Mouse (Mus musculus) thymus, adult 18-20 months (tissue): ENCODE data around the gene Muc3.
A peak's percentile ranks its signal among the peaks of the same experiment; 100 is the strongest.
"Not testable (repeated sequence)": the region's sequence is repeated elsewhere in the genome, so short reads cannot be mapped to it uniquely, and the experiment has no call there.

ENCODE experiments used
- DNase-seq, 2 experiments: peaks; one replicate each; pipeline ENCODE4 v3.0.0; 2022; ENCODE audit warnings: mixed read lengths in 2 of 2

Gene Muc3

GRCm38 (mm10) chr5:137149272-137149882, at the start of gene Muc3:
Gene Muc3, minus strand, starts transcription at chr5:137149322.
- DNase-seq: not testable (repeated sequence)

- no peak for DNase-seq
Observed at GRCm38 (mm10) chr5:137194488-137195120, 45.5 kb upstream of the Muc3 start.

DNA sequence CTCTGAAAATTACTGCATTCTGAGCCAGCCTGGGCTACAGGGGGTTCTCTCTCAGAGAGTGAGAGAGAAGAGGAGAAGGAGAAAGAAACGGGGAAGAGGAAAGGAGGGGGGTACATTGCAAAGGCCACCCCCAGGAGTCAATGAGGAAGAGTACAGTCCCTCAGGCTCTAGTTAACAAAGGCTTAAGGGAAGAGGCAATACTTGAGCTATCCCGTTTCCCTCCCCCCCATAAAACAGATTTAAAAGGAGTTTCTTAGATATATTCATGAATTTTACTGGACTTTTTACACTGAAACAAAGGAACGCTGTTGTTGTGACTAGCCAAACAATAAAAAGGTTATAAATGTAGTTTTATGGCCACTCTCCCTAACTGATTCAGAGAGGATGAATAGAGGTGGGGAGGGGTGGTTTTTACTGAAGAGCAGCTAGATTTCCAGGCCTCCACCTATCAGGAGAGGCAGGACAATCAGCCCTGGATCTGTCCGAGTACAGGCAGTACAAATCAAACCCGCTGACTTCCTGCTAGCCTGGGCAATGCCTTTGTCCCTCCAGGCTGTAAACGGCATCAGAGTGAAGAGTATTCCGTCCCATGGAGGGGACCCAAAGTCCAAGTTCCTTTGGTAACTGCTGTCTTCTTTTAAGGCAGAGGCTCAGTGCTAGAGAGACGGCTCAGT, 44.3 kb upstream of the Muc3 start:
- DNase-seq: no peak

GRCm38 (mm10) chr5:137189326-137189725, 40.2 kb upstream of the Muc3 start:
- peak; percentile 50 to 52 for DNase-seq

DNA sequence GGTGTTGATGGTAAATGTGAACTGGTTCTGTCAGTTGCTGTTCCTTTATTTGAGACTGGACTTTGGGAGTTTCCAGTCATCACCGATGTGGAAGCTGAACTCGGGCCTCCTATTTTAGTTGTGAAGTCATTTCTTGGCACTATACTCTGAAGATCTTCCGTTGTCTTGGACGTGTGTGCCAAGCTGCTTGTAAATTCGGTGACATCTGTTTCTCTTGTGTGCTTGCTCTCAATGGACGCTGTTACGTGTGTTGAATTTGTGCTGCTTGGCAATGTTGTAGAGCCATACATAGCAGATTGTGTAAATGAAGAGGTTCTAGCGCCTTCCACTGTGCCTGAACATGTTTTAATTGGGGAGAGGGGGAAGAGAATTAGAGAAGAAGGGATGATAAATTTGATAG, 36.2 kb upstream of the Muc3 start:
- DNase-seq: no peak

DNA sequence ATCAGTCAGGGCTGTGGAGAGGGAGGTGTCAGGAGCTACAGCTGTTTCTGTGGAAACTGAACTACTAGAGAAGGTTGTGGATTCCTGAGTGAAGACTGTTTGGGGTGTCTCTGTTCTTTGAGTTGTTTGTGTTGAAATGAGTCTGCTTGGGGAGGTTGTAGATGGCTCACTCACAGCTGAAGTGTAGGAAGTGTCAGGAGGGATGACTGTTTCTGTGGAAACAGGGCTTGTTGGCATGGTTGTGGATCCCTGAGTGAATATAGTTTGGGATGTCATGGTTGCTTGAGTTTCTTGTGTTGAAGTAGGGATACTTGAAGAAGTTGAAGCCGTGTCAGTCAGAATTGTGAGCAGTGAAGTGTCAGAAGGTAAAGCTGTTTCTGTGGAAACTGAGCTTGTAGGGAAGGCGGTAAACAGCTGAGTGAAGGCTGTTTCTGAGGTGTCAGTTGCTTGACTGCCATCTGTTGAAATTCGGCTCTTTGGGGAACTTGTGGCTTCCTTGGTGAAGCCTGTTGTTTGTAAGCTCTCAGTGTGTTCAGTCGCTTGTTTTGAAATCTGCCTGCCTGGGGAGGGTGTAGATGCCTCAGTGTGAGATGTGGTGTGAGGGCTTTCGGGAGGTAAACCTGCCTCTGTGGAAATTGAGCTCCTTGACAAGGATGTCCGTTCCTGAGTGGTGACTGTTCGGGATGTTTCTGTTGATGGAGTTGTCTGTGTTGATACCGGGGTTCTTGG, 30.7 kb upstream of the Muc3 start:
- DNase-seq: peak in 1 of 2 experiments; percentile 25

- DNase-seq: no peak
Observed at GRCm38 (mm10) chr5:137173967-137174366, 24.8 kb upstream of the Muc3 start.

DNA sequence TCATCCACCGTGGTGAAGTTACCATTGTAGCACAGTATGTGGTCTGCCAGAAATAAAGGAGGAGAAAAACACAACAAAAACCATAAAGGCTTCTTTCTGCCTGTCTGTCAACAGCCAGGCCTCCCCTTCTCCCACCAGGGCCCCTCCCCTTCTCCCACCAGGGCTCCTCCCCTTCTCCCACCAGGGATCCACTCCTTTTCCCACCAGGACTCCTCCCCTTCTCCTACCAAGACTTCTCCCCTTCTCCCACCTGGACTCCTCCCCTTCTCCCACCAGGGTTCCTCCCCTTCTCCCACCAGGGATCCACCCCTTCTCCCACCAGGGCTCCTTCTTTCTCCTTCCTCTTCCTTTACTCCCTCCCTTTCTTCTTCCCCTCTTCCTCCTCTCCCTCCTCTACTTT, 23.5 kb upstream of the Muc3 start:
- DNase-seq: no peak

GRCm38 (mm10) chr5:137171478-137171877, 22.4 kb upstream of the Muc3 start:
- DNase-seq: no peak

GRCm38 (mm10) chr5:137170836-137171380, 21.8 kb upstream of the Muc3 start:
- DNase-seq: no peak

DNA sequence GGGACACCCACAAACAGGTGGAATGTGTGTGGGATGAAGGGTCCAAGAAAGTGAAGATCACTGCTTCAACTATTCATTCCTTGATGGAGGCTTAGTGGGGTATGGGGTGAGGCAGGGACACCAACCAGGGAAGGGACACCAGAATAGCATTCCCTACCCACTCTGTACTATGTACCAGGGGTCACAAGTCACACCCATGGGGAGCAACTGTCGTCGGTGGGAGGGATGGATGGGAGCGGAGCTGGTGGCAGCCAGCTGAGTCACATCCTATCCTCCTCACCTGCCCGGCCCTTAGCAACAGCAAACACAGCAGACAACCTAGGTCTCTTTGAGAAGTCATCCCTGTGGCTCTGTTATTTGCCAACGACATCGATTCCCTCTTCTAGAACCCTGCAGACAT, 18.4 kb upstream of the Muc3 start:
- no peak for DNase-seq

- DNase-seq: no peak
Observed at GRCm38 (mm10) chr5:137166012-137166411, 16.9 kb upstream of the Muc3 start.

GRCm38 (mm10) chr5:137161853-137162252, 12.7 kb upstream of the Muc3 start:
- no peak for DNase-seq

GRCm38 (mm10) chr5:137159461-137159860, 10.3 kb upstream of the Muc3 start:
- DNase-seq: peak; percentile 50 to 66

GRCm38 (mm10) chr5:137153289-137153688, 4.2 kb upstream of the Muc3 start:
- no peak for DNase-seq

GRCm38 (mm10) chr5:137152623-137153022, 3.5 kb upstream of the Muc3 start:
- DNase-seq: no peak

GRCm38 (mm10) chr5:137140836-137141235, 8.3 kb downstream of the Muc3 start:
- DNase-seq: no peak

GRCm38 (mm10) chr5:137138977-137139376, 10.1 kb downstream of the Muc3 start:
- no peak for DNase-seq

- no peak for DNase-seq
Observed at GRCm38 (mm10) chr5:137134959-137135358, 14.2 kb downstream of the Muc3 start.

DNA sequence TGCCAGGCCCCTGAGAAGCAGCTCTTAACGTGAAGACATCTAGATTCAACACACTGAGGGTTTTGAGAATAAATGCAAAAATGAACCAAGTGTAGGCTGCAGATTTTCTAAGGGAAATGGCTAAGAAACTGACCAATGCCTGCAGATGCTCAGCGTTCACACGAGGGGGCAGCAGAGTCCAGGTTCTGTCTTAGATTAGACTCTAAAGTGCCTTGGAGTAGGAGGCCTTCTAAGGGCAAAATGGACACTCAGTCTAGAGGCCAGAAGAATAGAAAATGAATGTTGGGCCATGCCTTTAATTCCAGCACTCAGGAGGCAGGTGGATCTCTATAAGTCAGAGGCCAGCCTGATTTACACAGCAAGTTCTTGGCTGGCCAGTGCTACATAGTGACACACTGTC, 17.6 kb downstream of the Muc3 start:
- DNase-seq: no peak

- DNase-seq: no peak
Observed at GRCm38 (mm10) chr5:137129281-137129680, 19.8 kb downstream of the Muc3 start.

- no peak for DNase-seq
Observed at GRCm38 (mm10) chr5:137123516-137123915, 25.6 kb downstream of the Muc3 start.

GRCm38 (mm10) chr5:137122686-137123193, 26.4 kb downstream of the Muc3 start:
- no peak for DNase-seq
